Mouse (Mus musculus) G1E (cell line): ENCODE measurements around the gene Adgrv1. TPM values are rescaled to one million over a fixed set of nuclear protein-coding genes. Genes with fewer than 3 reads are reported as not detected.

Source experiments
- ATAC-seq: 2 replicates; pipeline ENCODE4 v1.8.0; 2016; ENCODE audit warnings: mild to moderate bottlenecking; ENCODE audit not compliant: insufficient number of reproducible peaks, poor library complexity, low FRiP score, severe bottlenecking; ENCODE audit errors: extremely low read depth
- DNase-seq: peaks from one replicate; pipeline ENCODE4 v3.0.0; 2012; ENCODE audit warnings: low spot score
- H3K27me3 ChIP-seq: 2 replicates; pipeline ENCODE4 v1.6.1; 2012; ENCODE audit warnings: mild to moderate bottlenecking, low read length, inconsistent platforms; ENCODE audit not compliant: insufficient read depth
- H3K36me3 ChIP-seq: replicated peaks from 2 replicates; pipeline ENCODE3; 2012; ENCODE audit warnings: mild to moderate bottlenecking, inconsistent platforms
- H3K4me1 ChIP-seq: 2 replicates; pipeline ENCODE4 v1.6.1; 2012; ENCODE audit warnings: low read depth, low read length, inconsistent platforms, mixed read lengths; ENCODE audit not compliant: insufficient read depth
- H3K4me3 ChIP-seq: 2 replicates; pipeline ENCODE4 v1.5.1; 2012; ENCODE audit warnings: low read depth, mild to moderate bottlenecking, inconsistent platforms, low read length, moderate library complexity, mixed read lengths
- H3K9me3 ChIP-seq: replicated peaks from 2 replicates; pipeline ENCODE4 v1.6.1; 2012; ENCODE audit warnings: inconsistent platforms
- CTCF ChIP-seq: IDR thresholded peaks from 2 replicates; pipeline ENCODE4 v1.5.1; 2012; ENCODE audit warnings: low read depth, low read length, inconsistent platforms, mixed read lengths
- GATA1 ChIP-seq: IDR thresholded peaks from 2 replicates; pipeline ENCODE4 v1.6.1; 2012; ENCODE audit warnings: borderline replicate concordance, low read length, inconsistent platforms, mixed read lengths
- GATA2 ChIP-seq: IDR thresholded peaks from 2 replicates; pipeline ENCODE4 v1.6.1; 2012; ENCODE audit warnings: low read depth, low read length, inconsistent platforms, borderline replicate concordance
- POLR2AphosphoS5 ChIP-seq: IDR thresholded peaks from 2 replicates; pipeline ENCODE4 v1.6.1; 2012; ENCODE audit warnings: low read depth, low read length, inconsistent platforms; ENCODE audit not compliant: insufficient replicate concordance
- TAL1 ChIP-seq: conservative IDR thresholded peaks from 2 replicates; pipeline ENCODE4 v1.6.1; 2012; ENCODE audit warnings: low read depth, low read length, inconsistent platforms, mixed read lengths
- polyA plus RNA-seq: library from polyadenylated mRNA; stranded (reverse); fragments of >175 nt; gene quantifications from 2 replicates; pipeline ENCODE4 v1.2.3, GENCODE M21; 2012
- total RNA-seq, 2 experiments: library from RNA; stranded (forward) in 1 of 2; stranded (reverse) in 1 of 2; fragments of 200-1000 nt in 1 of 2; fragments of >200 nt in 1 of 2; fragmentation: Nextera tagmentation in 1 of 2; gene quantifications; 2 replicates each; pipeline ENCODE4 v1.2.3; 2014 to 2017

The Adgrv1 gene
- total and polyA plus RNA-seq, 3 experiments, result 0.49 TPM; not detected in 2

GRCm38 (mm10) chr13:81094513-81094912, 538.4 kb downstream of the Adgrv1 start:
- TF ChIP-seq TAL1 (no peak), POLR2AphosphoS5 (no peak), GATA1 (no peak), GATA2 (no peak), CTCF (no peak)
- H3K36me3 ChIP-seq, result no peaks in the 10 kb centered on the region
- H3K9me3 ChIP-seq, result no peaks in the 10 kb centered on the region
- H3K4me3 ChIP-seq, result no peak overlapping the region
- no peaks in the 10 kb centered on the region for H3K4me1 ChIP-seq
- H3K27me3 ChIP-seq, result no peaks in the 10 kb centered on the region
- DNase-seq (no peak), ATAC-seq (no peak)

DNA sequence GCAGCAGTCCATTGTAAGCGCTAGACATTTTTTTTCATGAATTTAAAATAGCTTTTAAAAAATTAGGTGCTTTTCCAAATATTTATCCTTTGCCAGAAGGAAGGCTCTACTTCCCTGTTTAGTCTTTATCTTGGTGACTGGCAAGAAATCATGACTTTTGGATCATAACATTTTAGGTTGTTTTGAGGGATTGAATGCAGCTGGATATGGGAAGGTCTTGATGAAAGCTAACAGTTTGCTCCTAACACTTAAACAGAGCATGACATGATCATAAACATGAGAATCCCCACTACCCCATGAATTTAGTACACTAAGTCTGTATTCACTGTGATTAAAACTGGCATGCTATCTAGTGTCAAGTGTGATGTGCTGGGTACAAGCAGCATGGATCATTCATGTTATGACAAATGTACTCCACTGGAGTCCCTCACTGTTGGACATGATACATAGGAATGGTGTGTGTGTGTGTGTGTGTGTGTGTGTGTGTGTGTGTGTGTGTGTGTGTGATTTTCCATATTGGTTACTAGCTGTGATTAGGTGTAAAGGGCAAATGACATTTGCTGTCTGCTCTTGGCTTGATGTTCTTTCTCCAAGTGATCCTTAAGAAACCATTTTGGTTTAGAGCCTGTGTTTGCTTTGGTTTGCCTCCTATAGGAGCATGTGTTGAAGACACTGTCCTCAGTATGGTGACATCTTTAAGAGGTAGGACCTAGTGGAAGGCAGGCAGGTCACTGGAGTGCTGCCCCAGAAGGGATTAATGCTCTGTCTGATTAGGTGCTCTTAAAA, 542.7 kb downstream of the Adgrv1 start:
- no peaks in the 10 kb centered on the region for H3K36me3 ChIP-seq
- TF ChIP-seq TAL1, result no peak
- no peak for TF ChIP-seq CTCF
- no peak for DNase-seq

DNA sequence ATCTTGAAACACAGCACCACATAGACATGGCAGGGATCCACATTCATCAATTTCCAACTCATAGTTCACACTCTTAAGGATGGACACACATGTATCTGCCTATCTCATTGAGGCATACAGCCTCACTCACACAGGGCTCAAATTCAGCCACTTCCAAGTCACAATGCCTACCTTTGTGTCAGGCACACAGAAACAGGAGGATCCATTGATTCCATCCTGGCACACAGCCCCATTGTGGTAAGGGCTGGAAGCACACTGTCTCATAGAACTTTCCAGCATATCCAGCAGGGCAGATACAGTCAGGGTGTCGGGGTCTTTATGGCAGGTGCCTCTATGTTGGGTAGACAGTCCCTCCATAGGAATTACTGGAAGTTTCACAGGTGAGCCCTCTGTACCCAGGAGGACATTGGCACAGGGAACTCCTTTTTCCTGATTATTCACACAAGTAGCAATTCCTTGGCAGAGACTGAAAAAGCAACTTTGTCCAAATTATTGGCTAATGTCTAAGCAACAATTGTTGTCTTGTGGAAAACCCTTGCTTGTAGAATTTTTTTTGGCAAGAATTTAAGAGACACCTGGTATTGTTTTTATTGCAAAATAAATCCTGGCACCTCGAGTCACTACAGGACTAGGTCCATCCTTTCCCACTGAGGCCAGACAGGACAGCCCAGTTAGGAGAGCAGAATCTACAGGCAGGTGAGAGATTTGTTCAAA, 545.8 kb downstream of the Adgrv1 start:
- ATAC-seq (no peak), DNase-seq (no peak)
- peaks cover 7% of the 10 kb centered on the region for H3K9me3 ChIP-seq
- H3K4me3 ChIP-seq, result no peak overlapping the region
- H3K4me1 ChIP-seq, result no peaks in the 10 kb centered on the region
- H3K27me3 ChIP-seq, result no peaks in the 10 kb centered on the region
- no peaks in the 10 kb centered on the region for H3K36me3 ChIP-seq
- no peak for TF ChIP-seq GATA2
- no peak for TF ChIP-seq GATA1
- TF ChIP-seq CTCF, result no peak
- TF ChIP-seq POLR2AphosphoS5, result no peak
- no peak for TF ChIP-seq TAL1

More for the DNA sequence above, 542.7 kb downstream of the Adgrv1 start:
- ATAC-seq, result no peak
- peaks cover 7% of the 10 kb centered on the region for H3K9me3 ChIP-seq
- H3K4me3 ChIP-seq, result no peak overlapping the region
- H3K4me1 ChIP-seq, result no peaks in the 10 kb centered on the region
- no peaks in the 10 kb centered on the region for H3K27me3 ChIP-seq

DNA sequence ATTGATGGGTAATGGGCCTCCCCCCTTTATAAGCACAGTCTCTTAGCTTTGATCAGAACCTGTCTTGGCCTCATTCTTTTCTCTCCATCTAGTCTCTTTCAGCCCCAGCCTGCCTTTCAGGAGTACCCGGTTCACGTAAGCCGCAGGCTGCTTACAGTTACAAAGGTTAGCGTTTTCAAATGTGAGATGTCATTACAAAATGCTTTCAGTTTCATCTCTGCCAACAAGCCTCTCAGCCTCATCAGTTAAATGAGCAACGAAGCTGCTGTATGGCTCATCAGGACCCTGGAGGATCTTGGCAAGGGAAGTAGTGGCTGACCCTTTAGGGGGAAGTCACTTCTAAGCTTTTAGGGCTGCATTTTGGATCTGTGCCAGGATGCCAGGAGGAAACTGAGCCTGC, 560.7 kb downstream of the Adgrv1 start:
- no peaks in the 10 kb centered on the region for H3K36me3 ChIP-seq
- DNase-seq (no peak), ATAC-seq (no peak)
- H3K4me3 ChIP-seq, result no peak overlapping the region
- H3K4me1 ChIP-seq, result no peaks in the 10 kb centered on the region
- no peaks in the 10 kb centered on the region for H3K9me3 ChIP-seq
- H3K27me3 ChIP-seq, result no peaks in the 10 kb centered on the region
- TF ChIP-seq POLR2AphosphoS5, result no peak
- no peak for TF ChIP-seq GATA1
- TF ChIP-seq GATA2, result no peak
- TF ChIP-seq TAL1, result no peak
- no peak for TF ChIP-seq CTCF

- TF ChIP-seq TAL1, result no peak
- TF ChIP-seq GATA1, result no peak
- no peak for TF ChIP-seq GATA2
- Histone ChIP-seq H3K27me3 (0 out of 2 replicates have a peak, but pooled peaks cover 3% of the 10 kb centered on the region), H3K9me3 (no peaks in the 10 kb centered on the region), H3K4me3 (no peak overlapping the region), H3K36me3 (no peaks in the 10 kb centered on the region), H3K4me1 (no peaks in the 10 kb centered on the region)
- ATAC-seq, result no peak
- DNase-seq, result no peak
Observed at GRCm38 (mm10) chr13:81051448-81051847, 581.5 kb downstream of the Adgrv1 start.

DNA sequence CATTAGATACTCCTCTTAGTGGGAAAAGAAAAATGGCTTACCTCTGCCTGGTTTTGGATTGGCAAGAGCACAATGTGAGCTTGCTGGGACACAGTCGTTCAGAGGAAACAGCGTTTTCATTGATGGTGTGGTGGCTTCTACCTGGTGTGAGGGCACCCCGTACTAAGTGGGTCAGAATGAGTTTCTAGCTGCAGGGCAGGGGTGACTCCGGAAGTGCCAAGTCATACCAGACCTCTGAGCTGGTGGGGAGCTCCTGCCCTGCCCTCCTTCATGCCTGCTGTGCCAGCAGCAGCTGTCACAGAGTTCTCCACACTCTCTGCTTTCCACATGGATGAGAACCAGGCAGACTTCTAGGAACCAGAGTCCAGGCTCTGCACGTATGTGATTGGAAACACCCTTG, 582.0 kb downstream of the Adgrv1 start:
- no peak overlapping the region for H3K4me3 ChIP-seq
- DNase-seq (no peak), ATAC-seq (no peak)
- H3K27me3 ChIP-seq, result 0 out of 2 replicates have a peak, but pooled peaks cover 3% of the 10 kb centered on the region
- TF ChIP-seq POLR2AphosphoS5 (no peak), CTCF (no peak), TAL1 (no peak), GATA2 (no peak), GATA1 (no peak)
- no peaks in the 10 kb centered on the region for H3K36me3 ChIP-seq
- H3K9me3 ChIP-seq, result no peaks in the 10 kb centered on the region
- H3K4me1 ChIP-seq, result no peaks in the 10 kb centered on the region
